Mouse (Mus musculus): ENCODE measurements around the gene Nploc4. TPM values are rescaled to one million over a fixed set of nuclear protein-coding genes. Genes with fewer than 3 reads are reported as not detected.
A peak's percentile ranks its signal among the peaks of the same experiment; 100 is the strongest.
"Not testable (repeated sequence)": the region's sequence is repeated elsewhere in the genome, so short reads cannot be mapped to it uniquely, and the experiment has no call there.

The Nploc4 gene
- total RNA-seq, 2 experiments from 2014 or later: 62.0 to 65.2 TPM

GRCm38 (mm10) chr11:120442765-120443280 is 5.3 kb upstream of the Nploc4 start:
- no peak for DNase-seq

GRCm38 (mm10) chr11:120442344-120442743 is 4.8 kb upstream of the Nploc4 start, which contains the start of gene Tspan10:
Gene Tspan10 (plus strand): TSS chr11:120442644.
- no peak for DNase-seq

- no peak for DNase-seq
These were observed 413 bp upstream of the Nploc4 start for GRCm38 (mm10) chr11:120437857-120438385.

GRCm38 (mm10) chr11:120426727-120427126 is 10.8 kb downstream of the Nploc4 start:
- no peak for DNase-seq

GRCm38 (mm10) chr11:120423569-120424295 is 13.8 kb downstream of the Nploc4 start:
- DNase-seq: peak; percentile 39 to 80

GRCm38 (mm10) chr11:120422651-120423568 is 14.6 kb downstream of the Nploc4 start:
- peak in 1 of 2 experiments; percentile 13 for DNase-seq

- DNase-seq: no peak
These were observed 18.9 kb downstream of the Nploc4 start for GRCm38 (mm10) chr11:120418592-120418991.

GRCm38 (mm10) chr11:120417852-120418251 is 19.7 kb downstream of the Nploc4 start:
- DNase-seq: no peak

GRCm38 (mm10) chr11:120413621-120414020 is 23.9 kb downstream of the Nploc4 start:
- DNase-seq: not testable (repeated sequence)

GRCm38 (mm10) chr11:120406445-120406844 is 31.1 kb downstream of the Nploc4 start:
- no peak for DNase-seq

- no peak for DNase-seq
These were observed 31.6 kb downstream of the Nploc4 start for GRCm38 (mm10) chr11:120405867-120406266.

GRCm38 (mm10) chr11:120404814-120405213 is 32.7 kb downstream of the Nploc4 start:
- no peak for DNase-seq

GRCm38 (mm10) chr11:120399319-120399718 is 38.2 kb downstream of the Nploc4 start:
- no peak for DNase-seq

GRCm38 (mm10) chr11:120397602-120398001 is 39.9 kb downstream of the Nploc4 start:
- no peak for DNase-seq

GRCm38 (mm10) chr11:120395661-120396060 is 41.8 kb downstream of the Nploc4 start:
- no peak for DNase-seq

- no peak for DNase-seq
These were observed 48.9 kb downstream of the Nploc4 start for GRCm38 (mm10) chr11:120388580-120388979.

GRCm38 (mm10) chr11:120387157-120387556 is 50.4 kb downstream of the Nploc4 start:
- DNase-seq: peak in 1 of 2 experiments; percentile 40

- DNase-seq: peak; percentile 34 to 66
These were observed 50.9 kb downstream of the Nploc4 start for GRCm38 (mm10) chr11:120386632-120387031.

GRCm38 (mm10) chr11:120382509-120382908 is 55.0 kb downstream of the Nploc4 start:
- peak; percentile 51 to 72 for DNase-seq

GRCm38 (mm10) chr11:120381157-120381556 is 56.4 kb downstream of the Nploc4 start:
- DNase-seq: no peak

GRCm38 (mm10) chr11:120380271-120380670 is 57.2 kb downstream of the Nploc4 start:
- no peak for DNase-seq

Data from heart, adult 18-20 months (tissue).